Mouse (Mus musculus): ENCODE data around the gene Vmac. TPM values are rescaled to one million over a fixed set of nuclear protein-coding genes. Genes with fewer than 3 reads are reported as not detected.

The Vmac gene
- total RNA-seq, 2 experiments from 2014 or later, result 5.0 to 5.2 TPM

GRCm38 (mm10) chr17:56744173-56744572 is 26.4 kb upstream of the Vmac start:
- DNase-seq (ENCODE audit: low spot score), result no peak
- intact Hi-C loops (cut with DNase I), result no loop called here

GRCm38 (mm10) chr17:56740788-56741160 is 23.0 kb upstream of the Vmac start:
- DNase-seq (ENCODE audit: low spot score), result no peak
- intact Hi-C loops (cut with DNase I), result no loop called here

- no peak for DNase-seq (ENCODE audit: low spot score)
- intact Hi-C loops (cut with DNase I), result no loop called here
These were observed 22.4 kb upstream of the Vmac start for GRCm38 (mm10) chr17:56740118-56740787.

- intact Hi-C loops (cut with DNase I), result no loop called here
- DNase-seq (ENCODE audit: low spot score), result no peak
These were observed 20.4 kb upstream of the Vmac start for GRCm38 (mm10) chr17:56738221-56738620.

- intact Hi-C loops (cut with DNase I), result no loop called here
- no peak for DNase-seq (ENCODE audit: low spot score)
These were observed 18.7 kb upstream of the Vmac start for GRCm38 (mm10) chr17:56736534-56736933.

GRCm38 (mm10) chr17:56729656-56730055 is 11.8 kb upstream of the Vmac start:
- no peak for DNase-seq (ENCODE audit: low spot score)
- intact Hi-C loops (cut with DNase I), result no loop called here

- intact Hi-C loops (cut with DNase I), result no loop called here
These were observed 11.3 kb upstream of the Vmac start for GRCm38 (mm10) chr17:56729151-56729550.

GRCm38 (mm10) chr17:56728117-56728516 is 10.3 kb upstream of the Vmac start:
- DNase-seq (ENCODE audit: low spot score), result no peak
- intact Hi-C loops (cut with DNase I), result no loop called here

More at GRCm38 (mm10) chr17:56729151-56729550, 11.3 kb upstream of the Vmac start:
- DNase-seq (ENCODE audit: low spot score), result no peak

- intact Hi-C loops (cut with DNase I), result no loop called here
- DNase-seq (ENCODE audit: low spot score), result no peak
These were observed 9.8 kb upstream of the Vmac start for GRCm38 (mm10) chr17:56727659-56728058.

GRCm38 (mm10) chr17:56727029-56727649 is 9.3 kb upstream of the Vmac start:
- intact Hi-C loops (cut with DNase I), result no loop called here
- DNase-seq (ENCODE audit: low spot score), result no peak

- no peak for DNase-seq (ENCODE audit: low spot score)
- intact Hi-C loops (cut with DNase I), result no loop called here
These were observed 5.8 kb upstream of the Vmac start for GRCm38 (mm10) chr17:56723419-56724161.

GRCm38 (mm10) chr17:56722441-56722840 is 4.6 kb upstream of the Vmac start:
- intact Hi-C loops (cut with DNase I), result no loop called here
- DNase-seq (ENCODE audit: low spot score), result no peak

- peak; percentile 95 for DNase-seq (ENCODE audit: low spot score)
- intact Hi-C loops (cut with DNase I), result no loop called here
These were observed 1.0 kb downstream of the Vmac start for GRCm38 (mm10) chr17:56716655-56717362.

- DNase-seq (ENCODE audit: low spot score), result no peak
- intact Hi-C loops (cut with DNase I), result no loop called here
These were observed 1.7 kb downstream of the Vmac start for GRCm38 (mm10) chr17:56715914-56716654.

GRCm38 (mm10) chr17:56715360-56715759 is 2.5 kb downstream of the Vmac start:
- no peak for DNase-seq (ENCODE audit: low spot score)
- intact Hi-C loops (cut with DNase I), result no loop called here

GRCm38 (mm10) chr17:56709708-56710107 is 8.1 kb downstream of the Vmac start:
- intact Hi-C loops (cut with DNase I), result no loop called here
- DNase-seq (ENCODE audit: low spot score), result no peak

- intact Hi-C loops (cut with DNase I), result no loop called here
- DNase-seq (ENCODE audit: low spot score), result no peak
These were observed 9.1 kb downstream of the Vmac start for GRCm38 (mm10) chr17:56708692-56709091.

- intact Hi-C loops (cut with DNase I), result no loop called here
- DNase-seq (ENCODE audit: low spot score), result no peak
These were observed 11.3 kb downstream of the Vmac start for GRCm38 (mm10) chr17:56706515-56706914.

- no peak for DNase-seq (ENCODE audit: low spot score)
- intact Hi-C loops (cut with DNase I), result no loop called here
These were observed 14.8 kb downstream of the Vmac start for GRCm38 (mm10) chr17:56703038-56703437.

- DNase-seq (ENCODE audit: low spot score), result no peak
- intact Hi-C loops (cut with DNase I), result no loop called here
These were observed 17.4 kb downstream of the Vmac start for GRCm38 (mm10) chr17:56700451-56700850.

All from heart, postnatal 25 days (tissue).